Mouse (Mus musculus): ENCODE results near the gene Fam171a2. TPM values are rescaled to one million over a fixed set of nuclear protein-coding genes. Genes with fewer than 3 reads are reported as not detected.

Fam171a2 gene
- total RNA-seq, 2 experiments from 2014 or later, result 86.0 to 97.5 TPM

DNA sequence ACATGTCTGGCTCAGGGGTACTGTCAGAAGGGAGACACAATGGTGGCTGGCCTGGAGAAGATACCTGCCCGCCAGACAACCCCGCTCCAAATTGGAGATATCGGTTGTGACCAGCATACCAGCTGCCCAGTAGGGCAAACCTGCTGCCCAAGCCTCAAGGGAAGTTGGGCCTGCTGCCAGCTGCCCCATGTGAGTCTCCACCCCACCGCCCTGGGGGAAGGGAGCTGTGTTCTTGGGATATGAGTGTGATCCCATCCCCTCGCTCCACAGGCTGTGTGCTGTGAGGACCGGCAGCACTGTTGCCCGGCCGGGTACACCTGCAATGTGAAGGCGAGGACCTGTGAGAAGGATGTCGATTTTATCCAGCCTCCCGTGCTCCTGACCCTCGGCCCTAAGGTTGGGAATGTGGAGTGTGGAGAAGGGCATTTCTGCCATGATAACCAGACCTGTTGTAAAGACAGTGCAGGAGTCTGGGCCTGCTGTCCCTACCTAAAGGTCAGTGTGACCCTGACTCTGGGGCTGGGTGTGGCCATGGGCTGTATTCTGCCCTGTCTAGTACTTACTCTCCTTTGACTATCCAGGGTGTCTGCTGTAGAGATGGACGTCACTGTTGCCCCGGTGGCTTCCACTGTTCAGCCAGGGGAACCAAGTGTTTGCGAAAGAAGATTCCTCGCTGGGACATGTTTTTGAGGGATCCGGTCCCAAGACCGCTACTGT, 11.6 kb downstream of the Fam171a2 start:
- no peak for DNase-seq (ENCODE audit: low spot score in 2 of 2)

- DNase-seq (ENCODE audit: low spot score in 2 of 2), result no peak
Measured at GRCm38 (mm10) chr11:102434816-102435705, 12.4 kb downstream of the Fam171a2 start.

DNA sequence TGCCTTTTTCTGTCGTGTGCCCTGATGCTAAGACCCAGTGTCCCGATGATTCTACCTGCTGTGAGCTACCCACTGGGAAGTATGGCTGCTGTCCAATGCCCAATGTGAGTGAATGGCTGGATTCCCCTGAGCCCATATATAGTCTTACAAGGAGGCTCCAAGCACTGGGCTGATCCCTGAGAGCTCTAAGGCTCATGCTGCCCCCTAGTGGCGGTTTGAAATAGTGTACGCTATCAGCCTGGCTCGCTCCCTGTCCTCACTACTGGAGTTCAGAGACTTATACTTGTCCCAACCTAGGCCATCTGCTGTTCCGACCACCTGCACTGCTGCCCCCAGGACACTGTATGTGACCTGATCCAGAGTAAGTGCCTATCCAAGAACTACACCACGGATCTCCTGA, 13.1 kb downstream of the Fam171a2 start:
- peak; percentile 90 to 91 for DNase-seq (ENCODE audit: low spot score in 2 of 2)

DNA sequence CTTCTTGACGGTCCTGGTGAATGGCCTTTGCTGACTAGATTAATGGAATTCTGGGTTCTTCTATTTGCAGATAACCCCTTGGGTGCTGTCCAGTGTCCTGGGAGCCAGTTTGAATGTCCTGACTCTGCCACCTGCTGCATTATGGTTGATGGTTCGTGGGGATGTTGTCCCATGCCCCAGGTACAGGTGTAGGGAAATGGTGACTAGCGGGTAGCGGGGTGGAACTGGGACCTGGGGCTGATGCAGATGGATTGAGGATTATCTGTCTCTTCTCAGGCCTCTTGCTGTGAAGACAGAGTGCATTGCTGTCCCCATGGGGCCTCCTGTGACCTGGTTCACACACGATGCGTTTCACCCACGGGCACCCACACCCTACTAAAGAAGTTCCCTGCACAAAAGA, 13.6 kb downstream of the Fam171a2 start:
- DNase-seq (ENCODE audit: low spot score in 2 of 2), result no peak

DNA sequence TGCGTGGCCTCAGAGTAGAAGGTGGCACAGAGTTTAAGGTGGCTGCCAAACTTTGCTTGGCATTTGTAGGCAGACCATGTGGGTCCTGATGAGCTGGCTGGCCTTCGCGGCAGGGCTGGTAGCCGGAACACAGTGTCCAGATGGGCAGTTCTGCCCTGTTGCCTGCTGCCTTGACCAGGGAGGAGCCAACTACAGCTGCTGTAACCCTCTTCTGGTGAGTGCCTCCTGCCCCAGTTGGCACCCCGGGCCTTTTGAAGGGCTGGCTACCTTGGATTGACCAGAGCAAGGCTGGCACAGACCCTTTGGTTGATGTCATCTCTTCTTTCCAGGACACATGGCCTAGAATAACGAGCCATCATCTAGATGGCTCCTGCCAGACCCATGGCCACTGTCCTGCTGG, 14.6 kb downstream of the Fam171a2 start:
- peak in 1 of 2 experiments; percentile 65 for DNase-seq (ENCODE audit: low spot score in 2 of 2)

DNA sequence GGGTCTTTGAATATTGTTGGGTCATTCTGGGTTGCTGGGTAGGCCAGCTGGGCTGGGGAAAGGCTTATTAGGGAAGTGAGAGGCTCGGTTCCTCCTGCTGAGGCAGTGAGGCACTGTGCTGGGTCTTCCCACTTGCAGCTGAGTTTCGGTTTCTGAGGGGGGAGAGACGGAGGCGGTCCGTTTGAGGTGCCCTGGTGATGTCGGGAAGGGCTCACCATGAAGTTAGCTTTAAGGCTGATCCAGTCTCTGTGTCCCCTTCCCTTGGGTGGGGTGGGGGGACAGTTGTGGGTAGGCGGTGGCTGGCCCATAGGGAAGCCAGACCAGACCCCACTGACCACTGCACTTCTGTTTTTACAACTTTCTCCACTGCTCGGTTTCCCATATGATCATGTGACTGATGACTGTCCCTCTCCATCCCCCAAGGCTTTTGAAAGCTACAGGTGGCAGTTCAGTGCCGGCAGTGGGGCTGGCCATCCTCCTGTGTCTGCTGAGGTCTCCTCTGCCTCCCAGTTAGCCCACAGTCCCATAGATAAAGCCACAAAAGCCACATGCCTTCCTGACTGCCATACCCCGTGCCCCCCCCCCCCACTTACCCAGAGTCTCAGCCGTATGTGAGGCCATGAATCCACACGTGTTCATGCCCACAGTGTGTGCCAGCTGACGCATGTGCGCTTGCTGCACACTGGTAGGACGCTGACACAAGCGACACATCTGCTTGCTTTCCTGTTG, 15.2 kb downstream of the Fam171a2 start:
- DNase-seq (ENCODE audit: low spot score in 2 of 2), result no peak

GRCm38 (mm10) chr11:102431728-102432114, 15.8 kb downstream of the Fam171a2 start:
- DNase-seq (ENCODE audit: low spot score in 2 of 2), result no peak

- peak; percentile 69 to 79 for DNase-seq (ENCODE audit: low spot score in 2 of 2)
Measured at GRCm38 (mm10) chr11:102431018-102431645, 16.4 kb downstream of the Fam171a2 start.

DNA sequence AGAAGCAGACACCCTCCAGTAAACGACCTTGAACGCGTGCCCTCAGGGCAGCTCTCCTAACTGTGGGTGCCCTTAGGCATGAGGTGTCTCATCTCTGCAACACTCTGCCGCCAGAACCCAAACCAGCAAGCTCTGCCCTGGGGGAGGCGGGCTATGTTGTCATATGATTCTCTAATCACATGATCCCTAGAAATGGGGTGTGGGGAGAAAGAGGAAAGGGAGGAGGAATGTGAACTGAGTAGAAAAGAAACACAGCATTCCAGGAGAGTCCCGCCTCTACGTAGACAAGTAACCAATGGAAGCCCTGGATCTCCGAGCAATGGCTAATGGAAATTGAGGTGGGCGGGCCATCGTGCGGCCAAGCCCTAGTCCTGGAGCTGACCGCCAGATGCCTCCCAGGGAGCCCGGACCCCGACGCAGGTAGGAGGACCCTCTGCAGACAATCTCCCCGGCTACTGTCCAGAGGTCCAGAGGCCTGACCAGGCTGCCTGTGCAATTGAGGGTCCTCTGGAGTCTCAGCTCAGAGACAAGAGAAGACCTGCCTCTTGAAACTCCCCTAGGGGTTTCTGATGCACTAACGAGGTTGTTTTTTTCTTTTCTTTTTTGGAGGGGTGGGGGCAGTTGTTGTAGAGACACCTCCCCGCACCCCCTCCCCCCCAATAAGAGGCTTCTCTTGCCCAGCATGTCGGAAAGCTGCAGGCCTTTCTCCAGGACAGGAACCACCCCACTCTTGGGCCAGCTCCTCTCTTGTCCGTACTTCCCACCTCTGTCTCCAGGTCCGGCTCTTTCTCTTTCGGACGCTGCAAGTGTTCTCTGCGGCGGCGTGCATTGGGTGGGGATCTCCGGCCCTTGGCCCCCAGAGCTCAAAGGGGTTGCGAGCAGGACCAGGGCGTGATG, 17.1 kb downstream of the Fam171a2 start, which contains the start of gene Grn:
Gene Grn, plus strand, starts transcription at position 195 of the 897 bp plus-strand sequence.
- peak; percentile 84 to 96 for DNase-seq (ENCODE audit: low spot score in 2 of 2)

DNA sequence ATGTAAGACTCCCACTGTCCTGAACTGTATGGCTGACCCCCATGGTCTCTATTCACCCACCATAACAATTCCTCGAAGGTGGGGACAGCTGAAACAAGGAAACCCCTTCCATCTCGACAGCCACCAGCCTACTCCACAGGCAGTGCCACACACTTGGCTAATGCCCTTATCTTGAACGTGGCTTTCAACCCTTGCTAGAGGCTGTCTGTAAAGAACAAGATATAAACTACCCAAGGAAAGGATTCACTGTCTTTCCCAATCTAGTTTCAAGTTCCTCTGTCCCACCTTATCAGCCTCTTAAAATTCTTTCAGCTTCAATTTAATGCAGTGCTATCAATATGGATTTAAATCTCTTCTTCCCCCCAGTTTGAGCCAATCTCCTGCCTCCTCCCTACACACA, 17.9 kb downstream of the Fam171a2 start:
- no peak for DNase-seq (ENCODE audit: low spot score in 2 of 2)

DNA sequence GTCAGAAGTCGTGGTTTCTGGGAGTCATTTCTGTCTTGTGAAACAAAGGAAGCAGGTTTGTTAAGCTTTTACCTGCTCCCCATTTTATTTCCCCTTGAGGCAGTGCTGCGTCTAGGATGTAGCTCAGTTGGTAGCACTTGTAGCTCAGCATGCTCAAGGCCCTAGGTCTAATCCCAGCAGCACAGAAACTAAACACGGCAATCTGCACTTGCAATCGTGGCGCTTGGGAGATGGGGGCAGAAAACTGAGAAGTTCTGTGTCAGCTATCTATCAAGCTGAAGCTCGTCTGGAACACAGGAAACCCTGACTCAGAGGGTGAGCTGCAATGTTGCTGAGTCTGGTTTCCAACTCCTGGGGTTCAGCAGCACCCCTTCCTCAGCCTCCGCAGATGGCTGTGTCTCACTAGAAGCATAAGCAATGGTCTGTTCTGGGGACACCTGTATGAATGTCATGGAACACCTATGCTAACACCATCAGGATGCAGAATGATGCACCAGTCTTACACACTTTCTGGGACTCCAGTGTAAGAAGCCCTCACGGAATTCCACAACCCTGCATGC, 18.4 kb downstream of the Fam171a2 start:
- no peak for DNase-seq (ENCODE audit: low spot score in 2 of 2)

DNA sequence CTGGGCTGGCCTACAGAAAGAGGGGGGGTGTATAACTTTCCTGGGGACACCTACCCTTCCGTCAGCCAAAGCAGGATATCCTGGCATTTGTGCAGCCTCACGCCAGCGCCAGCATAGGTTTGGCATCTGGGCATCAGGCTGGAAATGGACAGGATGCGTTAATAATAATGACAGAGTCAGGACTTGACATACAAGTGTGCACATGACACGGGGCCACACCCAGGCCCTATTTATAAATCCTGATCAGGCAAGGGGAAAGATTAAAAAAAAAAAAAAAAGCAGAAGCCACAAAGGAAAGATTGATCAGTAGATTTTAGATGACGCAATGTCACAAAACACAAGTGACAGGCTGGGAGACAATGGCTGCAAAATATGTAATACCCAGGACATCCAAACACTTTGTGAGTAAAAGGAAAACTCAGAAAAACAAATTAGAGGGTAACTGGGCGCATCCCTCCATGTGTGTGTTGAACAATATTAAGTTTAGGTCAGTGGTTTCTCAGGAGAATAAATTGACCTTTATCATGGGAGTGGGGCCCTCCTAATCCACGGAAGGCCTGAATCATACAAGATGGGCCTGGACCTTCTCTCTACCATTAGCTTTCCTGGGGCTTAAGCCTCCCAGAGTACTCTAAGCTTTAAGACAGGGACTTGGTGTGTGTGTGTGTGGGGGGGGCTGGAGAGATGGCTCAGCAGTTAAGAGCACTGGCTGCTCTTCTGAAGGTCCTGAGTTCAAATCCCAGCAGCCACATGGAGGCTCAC, 21.7 kb downstream of the Fam171a2 start:
- no peak for DNase-seq (ENCODE audit: low spot score in 2 of 2)

- no peak for DNase-seq (ENCODE audit: low spot score in 2 of 2)
Measured at GRCm38 (mm10) chr11:102424666-102425065, 22.8 kb downstream of the Fam171a2 start.

GRCm38 (mm10) chr11:102421559-102421958, 25.9 kb downstream of the Fam171a2 start:
- DNase-seq (ENCODE audit: low spot score in 2 of 2), result no peak

DNA sequence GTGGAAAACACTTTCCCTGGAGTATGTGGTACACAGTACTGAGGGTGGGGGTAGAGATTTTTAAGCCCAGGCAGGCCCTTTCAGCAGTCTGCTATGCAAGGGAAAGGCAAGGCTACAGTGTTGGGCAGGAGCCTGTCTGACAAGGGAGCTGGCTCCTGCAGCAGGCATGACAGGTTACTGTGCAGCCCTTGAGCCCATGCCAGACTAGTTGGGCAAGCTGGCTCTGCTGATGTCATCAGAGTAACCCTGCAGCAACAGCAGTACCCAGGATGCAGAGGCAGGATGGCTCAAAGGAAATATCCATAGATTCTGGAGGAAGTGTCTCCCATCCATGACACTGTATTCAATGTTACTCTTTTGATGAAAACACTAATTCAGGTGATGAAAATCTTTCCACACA, 28.6 kb downstream of the Fam171a2 start:
- DNase-seq (ENCODE audit: low spot score in 2 of 2), result no peak

- no peak for DNase-seq (ENCODE audit: low spot score in 2 of 2)
Measured at GRCm38 (mm10) chr11:102417160-102417559, 30.3 kb downstream of the Fam171a2 start.

DNA sequence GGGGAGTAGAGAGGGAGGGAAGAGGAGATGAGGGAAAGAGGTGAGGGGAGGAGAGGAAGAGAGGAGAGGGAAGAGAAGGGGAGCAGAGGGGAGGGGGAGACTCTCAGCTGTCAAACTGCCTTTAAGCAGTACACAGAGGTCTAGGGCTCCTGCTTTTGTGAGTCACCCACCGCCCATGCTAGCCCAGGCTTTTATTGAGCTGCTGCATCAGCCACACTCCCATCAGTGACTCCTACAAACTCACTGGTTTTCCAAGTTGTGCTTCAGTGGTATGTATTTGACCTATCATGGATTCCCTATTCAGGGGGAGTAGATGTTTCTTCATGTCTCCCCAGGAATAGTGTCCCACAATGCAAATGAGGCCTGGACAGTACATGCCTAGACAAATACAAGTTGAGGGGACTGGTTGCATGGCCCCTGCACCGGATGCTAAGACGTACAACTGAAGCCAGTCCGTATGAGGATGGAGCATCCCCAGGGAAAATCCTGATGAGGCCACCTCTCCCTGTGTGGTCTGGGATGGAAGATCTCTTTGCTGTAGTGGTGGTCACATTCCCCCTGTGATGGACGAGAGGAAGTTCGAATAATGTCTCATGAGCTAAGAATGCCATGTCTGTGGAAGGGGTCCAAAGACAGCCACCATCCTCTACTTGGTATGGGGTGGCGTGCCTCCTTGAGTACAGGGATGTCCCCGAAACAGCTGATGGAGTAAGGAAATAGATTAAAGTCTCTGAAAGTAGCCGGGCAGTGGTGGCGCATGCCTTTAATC, 32.3 kb downstream of the Fam171a2 start:
- no peak for DNase-seq (ENCODE audit: low spot score in 2 of 2)

DNA sequence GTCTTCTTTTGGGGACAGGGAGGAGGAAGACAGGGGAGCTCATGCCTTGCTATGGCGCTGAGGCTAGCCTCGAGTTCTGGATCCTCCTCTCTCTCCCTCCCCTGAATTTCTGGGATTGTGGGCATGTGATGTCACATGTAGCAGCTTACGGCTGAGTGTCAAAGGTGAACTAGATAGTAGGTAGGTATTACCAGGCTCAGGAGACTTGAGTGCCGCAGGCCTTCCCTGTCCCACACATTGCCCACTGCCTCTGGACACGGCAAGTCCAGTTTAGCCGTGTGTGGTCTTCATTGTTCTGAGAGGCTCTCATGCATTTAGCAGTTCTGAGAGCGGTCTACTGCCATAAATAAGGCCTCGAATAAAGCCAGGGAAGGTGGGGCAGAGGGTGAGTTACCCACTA, 34.4 kb downstream of the Fam171a2 start:
- DNase-seq (ENCODE audit: low spot score in 2 of 2), result no peak
